Mouse (Mus musculus): Measurements from ENCODE around the gene Grb2. TPM values are rescaled to one million over a fixed set of nuclear protein-coding genes. Genes with fewer than 3 reads are reported as not detected.

The Grb2 gene
- polyA plus RNA-seq (2012; rRNA removed) = 22.1 and 25.3 TPM in 2 replicates

DNA sequence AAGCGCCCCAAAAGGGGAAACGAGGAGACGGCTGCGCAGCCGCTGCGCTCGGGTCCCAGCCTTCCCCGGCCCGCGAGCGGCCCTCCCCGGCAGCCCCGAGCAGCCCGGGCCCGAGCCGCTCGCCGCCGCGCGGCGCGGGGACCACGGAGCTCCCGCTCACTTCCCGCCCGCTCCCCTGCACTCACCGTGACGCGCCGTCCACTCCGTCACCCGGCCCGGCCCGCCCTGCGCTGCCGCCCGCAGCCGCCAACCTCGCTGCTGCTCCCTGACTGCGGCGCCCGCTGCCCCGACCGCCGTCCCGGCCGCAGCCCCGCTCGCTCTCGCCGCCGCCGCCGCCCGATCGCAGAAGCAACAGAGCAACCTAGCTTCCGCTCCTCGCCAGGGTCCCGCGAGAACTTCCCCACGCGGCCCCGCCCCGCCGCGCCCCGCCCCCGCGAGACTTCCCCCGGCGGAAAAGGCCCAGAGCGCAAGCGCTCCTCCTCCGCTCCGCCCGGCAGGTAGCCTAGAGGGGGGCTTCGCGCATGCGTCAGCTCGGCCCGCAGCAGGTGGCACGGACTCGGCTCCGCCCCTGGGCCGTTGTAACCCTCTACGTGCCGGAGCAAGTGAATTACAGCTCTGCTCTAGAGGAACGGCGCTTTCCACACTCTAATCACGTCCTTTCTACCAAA is at the start of gene Grb2:
Gene Grb2, minus strand, starts transcription at position 389 of the 668 bp plus-strand sequence.

DNA sequence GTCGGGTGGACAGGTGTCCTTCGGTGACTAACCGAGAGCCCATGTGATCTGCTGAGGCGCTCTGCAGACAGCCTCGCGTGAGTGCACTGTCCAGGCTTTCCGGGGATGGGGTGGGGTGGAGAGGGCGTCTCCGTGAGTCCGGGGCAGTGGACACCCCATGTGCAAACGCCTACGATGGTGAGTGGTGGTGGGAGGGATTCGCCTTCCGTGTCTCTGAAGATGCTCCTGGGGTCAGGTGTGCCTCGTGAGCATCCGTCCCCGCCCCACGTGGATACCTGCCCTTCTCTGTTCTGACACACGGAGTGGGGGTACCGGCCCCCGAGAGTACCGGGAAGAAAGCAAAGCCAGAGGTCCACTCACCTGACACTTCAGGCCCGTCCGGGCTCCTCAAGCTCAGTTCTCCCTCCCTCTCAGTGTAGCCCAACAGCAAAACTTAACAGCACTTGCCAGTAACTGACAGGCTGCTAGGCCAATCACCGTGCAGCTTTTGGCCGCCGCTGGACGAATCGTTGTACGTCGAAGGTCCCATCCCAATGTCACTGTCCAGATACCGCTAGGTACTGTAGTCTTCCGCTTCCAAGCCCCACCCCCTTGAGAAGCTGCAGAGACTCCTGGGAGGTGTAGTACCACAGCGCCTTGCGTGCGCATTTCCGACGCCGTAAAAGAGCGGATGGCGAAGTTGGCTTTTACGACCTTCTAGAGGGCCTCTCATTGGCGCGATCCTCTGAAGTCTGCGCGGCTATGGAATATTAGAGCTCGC is 80.5 kb downstream of the Grb2 start, which contains the start of gene Slc25a19:
Gene Slc25a19, minus strand, starts transcription at position 591 of the 760 bp plus-strand sequence.

DNA sequence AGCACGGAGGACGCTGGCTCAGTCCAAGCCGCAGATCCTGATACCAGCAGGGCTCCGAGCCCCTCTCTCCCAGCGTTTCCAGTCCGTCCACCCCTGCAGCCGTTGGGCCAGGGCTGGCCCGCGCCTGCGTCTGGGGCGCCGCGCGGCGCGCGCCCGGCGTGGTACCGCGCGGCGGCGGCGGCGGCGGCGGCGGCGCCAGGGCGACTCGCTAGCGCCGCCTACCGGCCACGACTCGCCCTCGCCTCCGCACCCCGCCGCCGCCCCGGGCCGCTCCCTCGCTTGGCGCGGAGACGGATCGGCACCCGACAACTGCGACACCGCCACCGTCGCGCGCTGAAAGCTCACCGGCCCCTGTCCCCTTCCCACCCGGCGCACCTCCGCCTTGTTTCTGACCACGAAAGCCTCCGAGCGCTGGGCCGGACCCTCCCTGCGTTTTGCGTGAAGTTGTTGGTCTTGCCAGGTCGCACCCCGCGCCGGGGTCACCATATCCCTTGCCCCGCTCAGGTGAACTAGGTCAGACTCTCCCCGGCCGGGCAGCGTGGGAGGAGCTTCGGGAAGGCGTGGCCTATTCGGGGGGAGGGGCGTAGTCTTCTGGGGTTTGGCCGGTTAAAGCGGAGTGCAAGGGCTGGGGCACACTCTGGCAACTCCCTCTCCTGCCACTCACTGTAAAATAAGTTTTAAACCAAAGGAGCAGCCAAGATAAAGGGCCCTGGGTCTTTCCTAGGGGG is 95.8 kb downstream of the Grb2 start, which contains the start of gene Mif4gd:
Gene Mif4gd, minus strand, starts transcription at position 560 of the 728 bp plus-strand sequence.

DNA sequence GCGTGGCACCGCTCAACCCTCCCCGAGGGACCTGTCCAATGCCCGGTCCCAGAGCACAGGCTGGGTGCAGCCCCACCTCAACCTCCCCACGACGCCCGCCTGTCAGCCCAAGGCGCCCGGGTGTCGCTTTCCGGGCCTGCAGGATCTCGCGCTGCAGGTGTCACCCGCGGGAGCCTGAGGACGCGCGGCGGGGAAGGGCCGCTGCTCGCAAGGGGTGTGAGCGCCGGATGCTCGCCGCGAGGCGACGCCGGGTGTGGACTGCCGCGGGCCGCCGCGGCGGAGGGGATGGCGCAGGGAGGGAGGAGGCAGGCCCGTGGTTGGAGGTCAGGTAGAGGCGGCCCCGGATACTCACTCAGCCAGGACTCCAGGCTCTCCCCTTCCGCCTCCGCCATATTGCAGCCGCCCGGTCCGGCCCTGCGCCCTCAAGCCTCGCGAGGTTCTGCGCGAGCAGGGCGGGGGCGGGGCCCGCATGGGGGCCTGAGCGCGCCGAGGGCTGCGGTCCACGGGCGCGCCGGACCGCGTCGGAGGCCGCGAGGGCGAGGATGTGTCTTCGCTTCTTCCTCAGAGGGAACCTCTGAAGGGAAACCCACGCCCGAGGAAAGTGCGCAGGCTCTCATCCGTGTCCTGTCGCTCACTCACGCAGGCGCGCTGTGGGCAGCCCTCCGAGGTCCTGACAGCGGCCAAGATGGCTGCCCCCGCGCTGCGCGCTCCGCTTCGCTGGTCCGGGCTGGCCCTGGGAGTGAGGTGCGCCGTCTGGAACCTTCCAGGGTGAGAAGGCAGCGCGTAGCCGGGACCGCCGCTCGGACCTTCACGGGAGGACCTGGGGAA is 104.7 kb downstream of the Grb2 start, which contains the start of the genes Mrps7 and Gga3:
Gene Mrps7, plus strand, starts transcription at position 450 of the 828 bp plus-strand sequence.
Gene Gga3, minus strand, starts transcription at position 576 of the 828 bp plus-strand sequence.

Other genes with a start within 250 kb of the Grb2 start
- gene Slc16a5, start 246.1 kb downstream of the Grb2 start, polyA plus RNA-seq (2012; rRNA removed) = 2.1 TPM in 2 replicates
- 2.9 and 3.0 TPM in 2 replicates for gene Armc7, start 232.9 kb downstream of the Grb2 start, polyA plus RNA-seq (2012; rRNA removed)
- 24.7 and 29.0 TPM in 2 replicates for gene Nt5c, start 216.7 kb downstream of the Grb2 start, polyA plus RNA-seq (2012; rRNA removed)
- 89.7 and 90.7 TPM in 2 replicates for gene Jpt1, start 194.2 kb downstream of the Grb2 start, polyA plus RNA-seq (2012; rRNA removed)
- gene Sumo2, start 172.3 kb downstream of the Grb2 start, polyA plus RNA-seq (2012; rRNA removed) = 133 and 136 TPM in 2 replicates
- gene Nup85, start 144.2 kb downstream of the Grb2 start, polyA plus RNA-seq (2012; rRNA removed) = 52.3 and 55.6 TPM in 2 replicates
- 23.3 and 24.4 TPM in 2 replicates for gene Mrps7, start 104.7 kb downstream of the Grb2 start, polyA plus RNA-seq (2012; rRNA removed)
- gene Gga3, start 104.5 kb downstream of the Grb2 start, polyA plus RNA-seq (2012; rRNA removed) = 6.7 and 8.1 TPM in 2 replicates
- 35.3 and 35.9 TPM in 2 replicates for gene Mif4gd, start 95.6 kb downstream of the Grb2 start, polyA plus RNA-seq (2012; rRNA removed)
- gene Slc25a19, start 80.3 kb downstream of the Grb2 start, polyA plus RNA-seq (2012; rRNA removed) = 7.8 and 8.4 TPM in 2 replicates
- gene Tmem94, start 56.8 kb upstream of the Grb2 start, polyA plus RNA-seq (2012; rRNA removed) = 7.4 and 8.5 TPM in 2 replicates
- 4.7 and 5.5 TPM in 2 replicates for gene Caskin2, start 105.0 kb upstream of the Grb2 start, polyA plus RNA-seq (2012; rRNA removed)
- gene Tsen54, start 106.1 kb upstream of the Grb2 start, polyA plus RNA-seq (2012; rRNA removed) = 8.9 and 9.4 TPM in 2 replicates
- gene Llgl2, start 115.5 kb upstream of the Grb2 start, polyA plus RNA-seq (2012; rRNA removed) = 23.6 and 26.0 TPM in 2 replicates
- 1.1 and 1.3 TPM in 2 replicates for gene Myo15b, start 149.8 kb upstream of the Grb2 start, polyA plus RNA-seq (2012; rRNA removed)
- gene Smim5, start 191.4 kb upstream of the Grb2 start, polyA plus RNA-seq (2012; rRNA removed) = 9.2 and 10.1 TPM in 2 replicates
- 0.96 and 1.1 TPM in 2 replicates for gene Smim6, start 203.4 kb upstream of the Grb2 start, polyA plus RNA-seq (2012; rRNA removed)
- gene Sap30bp, start 224.7 kb upstream of the Grb2 start, polyA plus RNA-seq (2012; rRNA removed) = 18.6 and 21.1 TPM in 2 replicates
- 6.0 and 6.8 TPM in 2 replicates for gene Recql5, start 224.9 kb upstream of the Grb2 start, polyA plus RNA-seq (2012; rRNA removed)

All from liver, embryonic 18 days (tissue).